Mouse (Mus musculus) liver, embryonic 15.5 days (tissue): ENCODE results near the gene Dop1a. TPM values are rescaled to one million over a fixed set of nuclear protein-coding genes. Genes with fewer than 3 reads are reported as not detected.
"Not testable (repeated sequence)": the region's sequence is repeated elsewhere in the genome, so short reads cannot be mapped to it uniquely, and the experiment has no call there.

ENCODE experiments used
- ATAC-seq: fragments of 200-750 bp; cut with Nextera tagmentation; 2 replicates; pipeline ENCODE4 v1.8.0; 2017; ENCODE audit warnings: moderate number of reproducible peaks, mild to moderate bottlenecking, moderate library complexity; ENCODE audit not compliant: insufficient read depth
- H3K27ac ChIP-seq: fragments of 300-500 bp; sonication (generic); replicated peaks from 2 replicates; pipeline ENCODE4 v1.5.1; 2015; ENCODE audit warnings: mild to moderate bottlenecking, inconsistent platforms
- H3K27me3 ChIP-seq: fragments of 300-500 bp; sonication (generic); 2 replicates; pipeline ENCODE4 v1.6.1; 2015; ENCODE audit warnings: mild to moderate bottlenecking, inconsistent platforms
- H3K36me3 ChIP-seq: fragments of 300-500 bp; sonication (generic); replicated peaks from 2 replicates; pipeline ENCODE4 v1.6.1; 2015; ENCODE audit warnings: moderate library complexity, mild to moderate bottlenecking, inconsistent platforms
- H3K4me1 ChIP-seq: fragments of 300-500 bp; sonication (generic); replicated peaks from 2 replicates; pipeline ENCODE4 v1.6.1; 2015; ENCODE audit warnings: inconsistent platforms
- H3K4me2 ChIP-seq: fragments of 300-500 bp; sonication (generic); 2 replicates; pipeline ENCODE4 v1.6.1; 2015; ENCODE audit warnings: moderate library complexity, mild to moderate bottlenecking, inconsistent platforms
- H3K4me3 ChIP-seq: fragments of 300-500 bp; sonication (generic); replicated peaks from 2 replicates; pipeline ENCODE4 v1.5.1; 2015; ENCODE audit warnings: mild to moderate bottlenecking, inconsistent platforms
- H3K9ac ChIP-seq: fragments of 300-500 bp; sonication (generic); 2 replicates; pipeline ENCODE4 v1.6.1; 2015; ENCODE audit warnings: moderate library complexity, mild to moderate bottlenecking, inconsistent platforms
- H3K9me3 ChIP-seq: fragments of 300-500 bp; sonication (generic); replicated peaks from 2 replicates; pipeline ENCODE4 v1.6.1; 2016; ENCODE audit warnings: inconsistent platforms
- WGBS: fragments of 180-500 bp; shearing (Covaris S2); methylation state at CpG from one replicate; pipeline ENCODE4 v1.1.7; 2015; ENCODE audit warnings: mixed read lengths; ENCODE audit not compliant: insufficient replicate concordance; 5-methylcytosine and 5-hydroxymethylcytosine counted together
- polyA plus RNA-seq: library from polyadenylated mRNA; unstranded; fragments of >200 nt; fragmentation: Nextera tagmentation; extraction: Ambion mirVana; gene quantifications from 2 replicates; pipeline ENCODE4 v1.2.1, GENCODE M21; 2015

Dop1a gene
- polyA plus RNA-seq, 1 experiment from 2014 or later = 3.9 TPM

DNA sequence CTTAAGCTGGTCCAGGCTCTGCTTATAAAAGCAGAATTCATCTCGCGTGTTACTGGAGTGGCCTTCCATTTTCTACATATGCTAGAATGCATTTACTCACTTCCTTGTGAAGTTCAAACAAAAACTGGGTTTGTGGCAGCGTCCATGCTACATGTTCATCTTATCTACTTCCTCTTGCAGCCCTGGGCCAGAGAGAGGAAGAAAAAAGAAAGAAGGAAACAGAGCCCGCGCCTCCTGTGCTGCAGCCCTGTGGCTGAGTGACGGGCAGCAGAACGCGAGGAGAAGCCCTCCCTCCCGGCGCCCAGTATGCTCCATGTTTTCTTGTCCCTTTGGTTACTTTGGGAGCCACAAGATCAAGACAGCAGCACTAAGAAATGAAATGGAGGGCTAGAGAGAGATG lies 112.7 kb downstream of the Dop1a start:
- 17% methylated on average over 10 of the region's 10 CpGs for WGBS
- Histone ChIP-seq H3K27ac (no peak overlapping the region), H3K4me3 (no peak overlapping the region), H3K27me3 (no peaks in the 10 kb centered on the region), H3K9me3 (no peaks in the 10 kb centered on the region), H3K4me1 (no peaks in the 10 kb centered on the region; the same call in 1 of the 2 replicates), H3K4me2 (no peak overlapping the region), H3K36me3 (no peaks in the 10 kb centered on the region), H3K9ac (no peak overlapping the region)
- ATAC-seq = no peak

DNA sequence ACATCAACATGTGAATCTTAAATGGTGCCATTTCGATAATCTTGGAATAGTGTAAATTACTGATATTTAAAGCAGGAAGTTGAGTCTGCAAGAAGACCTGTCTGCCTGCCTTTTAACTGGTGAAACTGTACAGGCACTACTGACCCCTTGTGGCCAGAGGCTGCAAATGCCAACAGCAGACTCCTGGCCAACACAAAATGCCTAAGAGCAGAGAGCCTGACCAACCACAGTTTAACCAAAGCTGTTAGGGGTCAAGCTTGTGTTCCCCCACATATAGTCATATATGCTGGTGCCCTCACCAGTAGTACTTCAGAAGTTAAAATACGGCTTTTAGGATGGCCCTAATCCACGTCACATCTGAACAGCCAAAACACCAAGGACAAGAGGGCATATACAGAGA lies 116.8 kb downstream of the Dop1a start:
- H3K4me3 ChIP-seq = no peak overlapping the region
- no peaks in the 10 kb centered on the region; the same call in 1 of the 2 replicates for H3K4me1 ChIP-seq
- no peaks in the 10 kb centered on the region for H3K9me3 ChIP-seq
- no peaks in the 10 kb centered on the region for H3K36me3 ChIP-seq
- H3K4me2 ChIP-seq = no peak overlapping the region
- ATAC-seq = no peak
- H3K27ac ChIP-seq = no peak overlapping the region
- H3K9ac ChIP-seq = no peak overlapping the region
- 43% methylated on average over 3 of the region's 3 CpGs for WGBS
- H3K27me3 ChIP-seq = no peaks in the 10 kb centered on the region

DNA sequence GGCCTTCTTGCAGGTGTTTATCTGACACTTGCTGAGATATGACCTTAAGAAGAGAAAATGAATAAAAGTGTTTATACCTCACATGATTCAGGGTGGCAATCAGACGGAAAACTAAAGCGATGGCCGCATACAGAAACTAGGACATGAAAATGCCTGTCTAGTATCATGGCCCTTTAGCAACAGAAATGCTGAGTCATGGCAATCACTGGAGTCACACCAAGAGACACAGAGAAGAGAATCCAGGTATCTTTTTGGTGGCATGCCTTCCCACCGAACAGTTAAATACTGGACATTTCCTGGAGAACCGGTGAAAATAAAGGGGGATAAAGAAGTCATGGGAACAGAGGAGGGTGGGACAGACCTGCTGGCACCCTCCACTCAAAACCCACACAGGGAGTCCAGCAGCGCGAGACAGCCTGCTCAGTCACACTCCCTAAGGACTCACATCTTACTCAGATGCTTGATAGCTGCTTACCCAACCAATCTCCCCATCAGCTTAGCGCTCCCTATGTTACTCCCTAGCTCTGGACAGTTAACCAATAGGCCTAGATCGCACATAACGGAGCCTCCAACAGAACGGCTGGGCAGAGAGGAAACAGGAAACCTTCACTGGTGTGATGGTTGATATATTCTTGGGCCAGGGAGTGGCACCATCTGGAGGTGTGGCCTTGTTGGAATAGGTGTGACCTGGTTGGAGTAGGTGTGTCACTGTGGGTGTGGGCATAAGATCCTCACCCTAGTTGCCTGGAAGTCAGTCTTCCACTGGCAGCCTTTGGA lies 120.3 kb downstream of the Dop1a start:
- 71% methylated on average over 11 of the region's 11 CpGs for WGBS

DNA sequence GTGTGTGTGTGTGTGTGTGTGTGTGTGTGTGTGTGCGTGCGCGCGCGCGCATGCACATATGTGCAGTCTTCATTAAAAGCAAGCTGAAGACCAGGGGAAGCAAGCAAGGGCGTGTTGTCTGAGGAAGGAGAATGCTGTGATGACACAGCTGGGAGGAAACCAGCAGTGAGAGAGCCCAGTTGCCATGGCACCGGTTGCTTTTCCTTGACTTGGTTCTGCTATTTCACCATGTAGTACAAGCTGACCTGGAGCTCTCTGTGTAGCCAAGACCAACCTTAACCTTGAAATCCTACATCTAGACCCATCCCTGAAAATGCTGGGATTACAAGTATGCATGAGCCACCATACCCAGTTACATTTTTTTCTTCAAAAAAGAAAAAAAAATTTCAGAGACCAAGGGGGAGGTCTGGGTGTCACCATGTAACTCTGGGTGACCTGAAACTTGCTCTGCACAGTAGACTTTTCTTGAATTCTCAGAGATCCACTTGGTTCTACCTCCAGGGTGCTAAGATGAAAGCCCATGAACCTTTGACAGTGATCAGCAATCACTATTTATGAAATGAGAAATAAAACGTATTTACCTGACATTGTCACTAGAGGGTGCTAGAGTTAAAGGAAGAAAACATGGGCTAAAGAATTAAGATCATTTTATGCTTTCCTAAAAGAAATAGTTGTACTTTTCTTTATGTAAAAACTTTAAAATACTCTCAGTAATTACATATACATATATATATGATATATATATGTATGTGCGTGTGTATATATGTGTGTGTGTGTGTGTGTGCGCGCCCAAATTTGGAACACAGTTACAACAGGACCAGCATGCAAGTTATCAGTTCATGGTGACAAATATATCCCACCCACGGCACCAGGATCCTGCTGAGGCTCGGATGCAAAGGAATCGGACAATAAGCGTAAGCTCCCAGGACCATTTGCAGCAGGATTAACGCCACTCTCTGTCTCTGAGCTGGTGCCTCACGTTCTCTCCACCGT lies 126.0 kb downstream of the Dop1a start:
- ATAC-seq = no peak
- H3K27ac ChIP-seq = no peak overlapping the region
- no peaks in the 10 kb centered on the region for H3K9me3 ChIP-seq
- H3K4me1 ChIP-seq = no peaks in the 10 kb centered on the region
- H3K36me3 ChIP-seq = no peaks in the 10 kb centered on the region
- H3K27me3 ChIP-seq = no peaks in the 10 kb centered on the region
- no peak overlapping the region for H3K4me2 ChIP-seq
- H3K9ac ChIP-seq = no peak overlapping the region
- WGBS = 69% methylated on average over 19 of the region's 19 CpGs
- H3K4me3 ChIP-seq = no peak overlapping the region

More for the DNA sequence above, 120.3 kb downstream of the Dop1a start:
- no peaks in the 10 kb centered on the region for H3K9me3 ChIP-seq
- H3K27ac ChIP-seq = no peak overlapping the region
- no peaks in the 10 kb centered on the region for H3K27me3 ChIP-seq
- H3K9ac ChIP-seq = no peak overlapping the region
- ATAC-seq = no peak
- H3K4me1 ChIP-seq = no peaks in the 10 kb centered on the region
- no peaks in the 10 kb centered on the region for H3K36me3 ChIP-seq
- H3K4me2 ChIP-seq = no peak overlapping the region
- no peak overlapping the region for H3K4me3 ChIP-seq

GRCm38 (mm10) chr9:86594357-86594767 lies 127.4 kb downstream of the Dop1a start:
- H3K4me2 ChIP-seq, H3K4me3 ChIP-seq, ATAC-seq, H3K27me3 ChIP-seq, H3K36me3 ChIP-seq, H3K4me1 ChIP-seq, H3K9me3 ChIP-seq, H3K9ac ChIP-seq, H3K27ac ChIP-seq: not testable (repeated sequence)
- WGBS = 41% methylated on average over 10 of the region's 10 CpGs

DNA sequence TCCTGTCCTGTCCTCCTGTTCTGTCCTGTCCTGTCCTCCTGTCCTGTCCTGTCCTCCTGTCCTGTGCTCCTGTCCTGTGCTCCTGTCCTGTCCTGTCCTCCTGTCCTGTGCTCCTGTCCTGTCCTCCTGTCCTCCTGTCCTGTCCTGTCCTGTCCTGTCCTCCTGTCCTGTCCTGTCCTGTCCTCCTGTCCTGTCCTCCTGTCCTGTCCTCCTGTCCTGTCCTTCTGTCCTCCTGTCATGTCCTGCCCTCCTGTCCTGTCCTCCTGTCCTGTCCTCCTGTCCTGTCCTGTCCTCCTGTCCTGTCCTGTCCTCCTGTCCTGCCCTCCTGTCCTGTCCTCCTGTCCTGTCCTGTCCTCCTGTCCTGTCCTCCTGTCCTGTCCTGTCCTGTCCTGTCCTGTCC lies 130.0 kb downstream of the Dop1a start:
- not testable (repeated sequence) for H3K9me3 ChIP-seq, ATAC-seq, H3K27ac ChIP-seq, H3K36me3 ChIP-seq, H3K4me3 ChIP-seq, H3K4me1 ChIP-seq, H3K9ac ChIP-seq, H3K27me3 ChIP-seq, H3K4me2 ChIP-seq

DNA sequence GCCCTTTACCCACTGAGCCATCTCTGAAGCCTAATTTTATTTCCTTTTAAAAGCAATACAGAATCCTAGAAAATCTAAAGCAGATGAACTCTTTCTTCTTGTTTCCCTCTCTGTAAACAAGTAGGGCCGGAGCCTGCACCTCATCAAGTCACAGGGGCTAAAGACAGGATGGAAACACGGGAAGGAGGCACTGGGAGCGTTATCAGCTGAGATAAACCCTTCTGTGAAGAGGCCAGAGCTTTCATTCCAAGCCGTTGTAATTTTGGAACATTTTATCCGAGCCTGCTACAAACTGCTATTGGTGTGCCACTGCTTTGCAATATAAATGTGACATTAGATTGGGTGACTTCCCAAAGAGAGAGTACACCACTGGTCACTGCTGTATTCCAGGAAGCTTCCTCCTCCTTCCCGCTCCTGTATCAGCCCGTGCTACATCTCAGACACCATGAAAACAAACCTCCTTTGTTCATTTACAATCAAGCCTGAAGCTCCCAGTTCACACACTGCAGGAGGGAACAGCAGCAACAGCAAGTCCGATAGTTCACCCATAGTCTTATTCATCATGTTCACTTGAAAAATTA lies 132.9 kb downstream of the Dop1a start:
- Histone ChIP-seq H3K9ac (no peak overlapping the region), H3K4me3 (no peak overlapping the region), H3K27me3 (no peaks in the 10 kb centered on the region), H3K4me2 (no peak overlapping the region), H3K4me1 (no peaks in the 10 kb centered on the region), H3K36me3 (no peaks in the 10 kb centered on the region), H3K27ac (no peak overlapping the region), H3K9me3 (no peaks in the 10 kb centered on the region)
- no peak for ATAC-seq
- WGBS = 48% methylated on average over 8 of the region's 8 CpGs

Other genes with a start within 250 kb of the Dop1a start
- 1.8 and 2.3 TPM in 2 replicates for gene Ube2cbp, start 2.2 kb upstream of the Dop1a start, polyA plus RNA-seq
- gene Pgm3, start 104.7 kb downstream of the Dop1a start, polyA plus RNA-seq = 18.8 and 19.1 TPM in 2 replicates
- gene Rwdd2a, start 104.8 kb downstream of the Dop1a start, polyA plus RNA-seq = 0.74 and 0.93 TPM in 2 replicates
- 4.5 and 4.7 TPM in 2 replicates for gene Me1, start 228.8 kb downstream of the Dop1a start, polyA plus RNA-seq